Mouse (Mus musculus): ENCODE data around the gene Trp73.
A peak's percentile ranks its signal among the peaks of the same experiment; 100 is the strongest.

The Trp73 gene

DNA sequence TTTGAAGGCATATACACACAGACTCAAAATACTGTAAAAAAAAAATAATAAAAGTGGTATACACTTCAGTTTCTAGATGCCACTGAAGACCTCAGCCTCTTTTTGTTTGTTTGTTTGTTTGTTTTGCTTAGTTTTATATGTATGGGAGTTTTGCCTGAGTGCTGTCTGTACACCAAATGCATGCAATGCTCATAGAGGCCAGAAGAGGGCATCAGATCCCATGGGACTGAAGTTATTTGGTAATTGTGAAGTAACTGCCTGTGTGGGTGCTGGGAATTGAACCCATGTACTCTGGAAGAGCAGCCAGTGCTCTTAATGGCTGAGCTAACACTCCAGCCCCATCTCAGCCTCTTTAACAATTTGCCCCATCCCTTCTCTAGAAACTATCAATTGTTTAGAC, 111.4 kb downstream of the Trp73 start:
- no peak for DNase-seq (ENCODE audit: low spot score in 2 of 2)

DNA sequence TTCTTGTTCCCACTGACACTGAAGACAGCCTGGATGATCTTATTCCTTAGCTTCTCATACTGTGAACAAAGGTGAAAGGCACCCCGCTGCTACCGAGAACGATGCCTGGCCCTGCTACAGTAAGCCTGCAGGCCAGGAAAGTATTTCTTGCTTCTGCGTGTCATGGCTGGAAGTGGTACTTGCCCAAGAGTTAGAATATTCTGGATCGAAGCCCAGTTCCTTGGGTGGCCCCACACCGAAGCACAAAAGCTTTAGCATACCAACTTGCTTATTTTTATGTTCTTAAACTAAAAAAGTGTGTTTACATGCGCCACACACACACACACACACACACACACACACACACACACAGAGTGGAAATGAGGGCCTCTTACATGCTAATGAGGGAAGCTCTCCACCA, 111.9 kb downstream of the Trp73 start:
- DNase-seq (ENCODE audit: low spot score in 2 of 2), result no peak

- DNase-seq (ENCODE audit: low spot score in 2 of 2), result no peak
These were observed 113.6 kb downstream of the Trp73 start for GRCm38 (mm10) chr4:154026441-154026761.

- peak; percentile 40 to 57 for DNase-seq (ENCODE audit: low spot score in 2 of 2)
These were observed 114.2 kb downstream of the Trp73 start, which contains the start of gene Smim1 for GRCm38 (mm10) chr4:154025641-154026440. TSS of gene Smim1 (minus strand) at chr4:154026230.

DNA sequence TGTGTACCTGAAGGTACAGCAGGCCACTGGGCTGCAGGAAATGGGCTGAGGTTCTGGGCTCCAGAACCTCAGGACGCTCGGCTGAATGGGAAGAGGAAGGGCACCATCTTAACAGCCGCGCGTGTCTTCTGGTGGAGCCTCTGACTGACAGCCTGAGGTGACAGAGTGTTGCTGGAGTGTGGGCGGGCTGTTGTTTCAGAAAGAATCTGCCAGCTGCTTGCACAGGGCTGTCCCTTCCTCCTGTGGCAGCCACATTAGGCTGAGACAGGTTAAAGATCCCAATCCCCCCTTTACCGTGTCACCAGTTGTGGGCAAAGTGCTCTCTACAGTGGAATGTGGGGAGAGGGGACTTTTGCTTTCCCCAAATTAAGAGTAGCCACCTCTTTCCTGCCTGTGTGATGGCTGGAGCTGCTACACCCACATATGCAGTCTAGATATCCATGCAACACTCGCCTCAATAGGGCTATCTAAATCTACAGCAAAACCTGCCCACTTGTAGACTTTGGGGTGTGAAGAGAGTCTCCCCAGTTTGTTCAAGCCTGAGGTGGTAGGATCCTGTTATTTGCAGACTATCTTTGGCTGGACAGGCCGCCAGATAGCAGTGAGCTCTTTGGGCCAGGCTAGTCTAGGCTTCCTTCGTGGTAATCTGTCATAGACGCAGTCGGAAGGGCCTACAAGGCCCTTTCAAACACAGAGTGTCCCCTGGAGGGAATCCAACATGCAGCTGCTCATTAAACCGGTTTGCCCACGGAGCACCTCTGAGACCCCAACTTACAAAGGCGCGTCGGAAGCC, 115.1 kb downstream of the Trp73 start:
- no peak for DNase-seq (ENCODE audit: low spot score in 2 of 2)

GRCm38 (mm10) chr4:154023754-154024601, 116.0 kb downstream of the Trp73 start:
- DNase-seq (ENCODE audit: low spot score in 2 of 2), result peak; percentile 49 to 58

GRCm38 (mm10) chr4:154022844-154023243, 117.2 kb downstream of the Trp73 start:
- DNase-seq (ENCODE audit: low spot score in 2 of 2), result no peak

GRCm38 (mm10) chr4:154022407-154022806, 117.6 kb downstream of the Trp73 start:
- DNase-seq (ENCODE audit: low spot score in 2 of 2), result no peak

DNA sequence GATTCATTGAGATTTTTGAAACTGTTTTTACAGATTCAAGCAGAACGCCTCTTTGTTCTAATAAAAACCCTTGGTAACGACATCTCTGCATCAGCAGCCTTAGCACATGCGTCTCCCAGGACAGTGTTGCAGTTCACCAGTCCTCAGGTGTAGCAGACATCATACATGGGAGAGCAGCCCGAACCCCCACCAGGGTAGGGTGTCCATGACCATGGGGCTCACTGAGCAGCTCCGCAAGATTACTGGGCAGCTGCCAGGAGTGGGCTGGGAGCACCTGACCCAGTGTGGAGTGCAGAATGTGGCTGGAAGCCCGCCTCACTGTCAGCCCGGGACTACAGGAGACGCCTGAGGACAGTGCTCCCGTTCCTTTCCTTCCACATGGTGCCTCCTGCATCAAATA, 118.6 kb downstream of the Trp73 start:
- DNase-seq (ENCODE audit: low spot score in 2 of 2), result no peak

GRCm38 (mm10) chr4:154019571-154019970, 120.4 kb downstream of the Trp73 start:
- peak; percentile 24 to 36 for DNase-seq (ENCODE audit: low spot score in 2 of 2)

- no peak for DNase-seq (ENCODE audit: low spot score in 2 of 2)
These were observed 124.5 kb downstream of the Trp73 start for GRCm38 (mm10) chr4:154015476-154015875.

GRCm38 (mm10) chr4:154012132-154012882, 127.7 kb downstream of the Trp73 start:
- no peak for DNase-seq (ENCODE audit: low spot score in 2 of 2)

DNA sequence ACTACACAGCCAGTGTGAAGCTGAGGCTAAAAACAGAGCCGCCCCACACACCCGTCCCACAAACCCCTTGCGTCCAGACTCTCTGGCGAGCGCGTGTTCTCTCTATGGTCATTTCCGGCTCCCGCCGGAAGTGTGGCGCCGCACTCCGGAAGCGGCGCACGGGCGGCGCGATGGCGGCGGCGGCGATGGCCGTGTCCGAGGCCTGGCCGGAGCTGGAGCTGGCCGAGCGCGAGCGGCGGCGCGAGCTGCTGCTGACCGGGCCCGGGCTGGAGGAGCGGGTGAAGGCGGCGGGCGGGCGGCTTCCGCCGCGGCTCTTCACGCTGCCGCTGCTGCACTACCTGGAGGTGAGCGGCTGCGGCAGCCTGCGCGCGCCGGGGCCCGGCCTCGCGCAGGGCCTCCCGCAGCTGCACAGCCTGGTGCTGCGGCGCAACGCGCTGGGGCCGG, 128.3 kb downstream of the Trp73 start, which contains the start of gene Lrrc47:
Gene Lrrc47 (plus strand): TSS at position 86 of the 444 bp plus-strand sequence.
- peak; percentile 81 to 84 for DNase-seq (ENCODE audit: low spot score in 2 of 2)

DNA sequence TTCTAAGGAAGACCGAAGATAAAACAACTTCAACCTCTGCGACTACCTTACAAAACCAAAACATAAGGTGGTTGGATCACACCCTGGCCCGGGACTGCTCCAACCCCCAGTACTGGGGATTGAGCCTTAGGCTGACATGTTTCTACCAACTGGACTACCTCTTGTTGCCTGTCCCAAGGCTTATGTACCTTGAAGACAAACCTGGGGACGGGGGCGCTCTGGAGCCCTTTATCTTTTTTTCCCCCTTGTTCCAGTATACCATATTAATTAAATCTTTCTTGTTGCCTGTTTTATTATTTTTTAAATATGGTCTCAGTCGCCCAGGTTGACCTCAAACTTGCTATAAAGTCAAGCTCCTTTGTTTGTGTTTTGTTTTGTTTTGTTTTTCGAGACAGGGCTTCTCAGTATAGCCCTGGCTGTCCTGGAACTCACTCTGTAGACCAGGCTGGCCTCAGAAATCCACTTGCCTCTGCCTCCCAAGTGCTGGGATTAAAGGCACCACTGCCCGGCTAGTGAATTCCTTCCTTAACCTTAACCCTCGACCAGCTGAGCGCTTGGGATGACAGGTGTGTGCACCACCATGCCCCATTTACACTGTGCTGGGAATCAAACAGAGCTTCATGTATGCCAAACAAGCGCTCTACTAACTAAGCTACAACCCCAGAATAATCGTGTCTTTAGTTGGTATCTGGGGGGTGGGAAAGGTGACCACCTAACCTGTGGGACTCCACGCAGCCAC, 128.9 kb downstream of the Trp73 start:
- DNase-seq (ENCODE audit: low spot score in 2 of 2), result no peak

GRCm38 (mm10) chr4:154007759-154008158, 132.2 kb downstream of the Trp73 start:
- DNase-seq (ENCODE audit: low spot score in 2 of 2), result no peak

- DNase-seq (ENCODE audit: low spot score in 2 of 2), result no peak
These were observed 133.7 kb downstream of the Trp73 start for GRCm38 (mm10) chr4:154006264-154006663.

Measured in spleen, postnatal 36 days (tissue).